Mouse (Mus musculus) left cerebral cortex, postnatal 36 days (tissue): ENCODE results near the gene Slc35f4. TPM values are rescaled to one million over a fixed set of nuclear protein-coding genes. Genes with fewer than 3 reads are reported as not detected.
A peak's percentile ranks its signal among the peaks of the same experiment; 100 is the strongest.

ENCODE experiments used
- DNase-seq, 2 experiments: peaks; one replicate each; pipeline ENCODE4 v3.0.0; 2021 to 2022; ENCODE audit warnings: low spot score in 2 of 2, mixed read lengths in 1 of 2
- intact Hi-C: fragments of 180-260 bp; cut with DNase I; formaldehyde crosslinking; loops from one replicate; pipeline ENCODE4 v1.15.1; 2025
- total RNA-seq, 2 experiments: library from RNA; stranded (reverse); gene quantifications; 2 replicates each; pipeline ENCODE4 v1.2.3; 2021

Gene Slc35f4
- 10 to 100 TPM; 20.5 to 21.2 TPM for total RNA-seq

- intact Hi-C loops: loop anchor here (2.0 to 10.0 kb wide), 2 partner anchors 31 to 199 kb away; no protein-coding TSS in a partner anchor
- DNase-seq: no peak
Observed at GRCm38 (mm10) chr14:49525931-49526291, at the start of gene Slc35f4. Slc35f4 (minus strand) TSS chr14:49526046.

GRCm38 (mm10) chr14:49568369-49568768 lies 42.5 kb upstream of the Slc35f4 start:
- intact Hi-C loops: no loop called here
- no peak for DNase-seq

GRCm38 (mm10) chr14:49560706-49561105 lies 34.9 kb upstream of the Slc35f4 start:
- intact Hi-C loops: no loop called here
- DNase-seq: no peak

- no peak for DNase-seq
- intact Hi-C loops: loop anchor here (5.0 kb wide), 2 partner anchors 52 to 303 kb away; no protein-coding TSS in a partner anchor
Observed at GRCm38 (mm10) chr14:49540104-49540503, 14.3 kb upstream of the Slc35f4 start.

GRCm38 (mm10) chr14:49525176-49525930 lies 493 bp downstream of the Slc35f4 start:
- peak; percentile 54 to 68 for DNase-seq

GRCm38 (mm10) chr14:49524665-49525064 lies 1.2 kb downstream of the Slc35f4 start:
- intact Hi-C loops: loop anchor here (2.0 to 10.0 kb wide), 2 partner anchors 30 to 200 kb away; no protein-coding TSS in a partner anchor
- no peak for DNase-seq

More at GRCm38 (mm10) chr14:49525176-49525930, 493 bp downstream of the Slc35f4 start:
- intact Hi-C loops: loop anchor here (2.0 to 10.0 kb wide), 2 partner anchors 31 to 199 kb away; no protein-coding TSS in a partner anchor

- intact Hi-C loops: no loop called here
- DNase-seq: no peak
Observed at GRCm38 (mm10) chr14:49515096-49515665, 10.7 kb downstream of the Slc35f4 start.

- no peak for DNase-seq
- intact Hi-C loops: no loop called here
Observed at GRCm38 (mm10) chr14:49514137-49514536, 11.7 kb downstream of the Slc35f4 start.

GRCm38 (mm10) chr14:49495192-49495591 lies 30.7 kb downstream of the Slc35f4 start:
- intact Hi-C loops: loop anchor here (2.0 kb wide), 1 partner anchor 30 kb away; no protein-coding TSS in a partner anchor
- DNase-seq: no peak

- intact Hi-C loops: loop anchor here (2.0 kb wide), 1 partner anchor 31 kb away; no protein-coding TSS in a partner anchor
Observed at GRCm38 (mm10) chr14:49493793-49494192, 32.1 kb downstream of the Slc35f4 start.

GRCm38 (mm10) chr14:49492506-49492905 lies 33.3 kb downstream of the Slc35f4 start:
- DNase-seq: peak in 1 of 2 experiments; percentile 10
- intact Hi-C loops: no loop called here

More at GRCm38 (mm10) chr14:49493793-49494192, 32.1 kb downstream of the Slc35f4 start:
- peak; percentile 45 to 70 for DNase-seq

- intact Hi-C loops: no loop called here
- DNase-seq: no peak
Observed at GRCm38 (mm10) chr14:49476602-49477001, 49.2 kb downstream of the Slc35f4 start.

GRCm38 (mm10) chr14:49461761-49462160 lies 64.1 kb downstream of the Slc35f4 start:
- DNase-seq: no peak
- intact Hi-C loops: no loop called here

GRCm38 (mm10) chr14:49460799-49461198 lies 65.0 kb downstream of the Slc35f4 start:
- intact Hi-C loops: no loop called here
- no peak for DNase-seq

GRCm38 (mm10) chr14:49454283-49454914 lies 71.4 kb downstream of the Slc35f4 start:
- no peak for DNase-seq
- intact Hi-C loops: no loop called here

GRCm38 (mm10) chr14:49453782-49454181 lies 72.1 kb downstream of the Slc35f4 start:
- intact Hi-C loops: no loop called here

GRCm38 (mm10) chr14:49447669-49448068 lies 78.2 kb downstream of the Slc35f4 start:
- DNase-seq: no peak
- intact Hi-C loops: no loop called here

More at GRCm38 (mm10) chr14:49453782-49454181, 72.1 kb downstream of the Slc35f4 start:
- no peak for DNase-seq

- no peak for DNase-seq
- intact Hi-C loops: no loop called here
Observed at GRCm38 (mm10) chr14:49446461-49446860, 79.4 kb downstream of the Slc35f4 start.

GRCm38 (mm10) chr14:49436811-49437210 lies 89.0 kb downstream of the Slc35f4 start:
- peak in 1 of 2 experiments; percentile 19 for DNase-seq
- intact Hi-C loops: no loop called here

- no peak for DNase-seq
- intact Hi-C loops: no loop called here
Observed at GRCm38 (mm10) chr14:49431821-49432220, 94.0 kb downstream of the Slc35f4 start.
